Mouse (Mus musculus) embryonic fibroblast, embryonic 13.5 days (primary cell): ENCODE measurements around the gene Ino80.

Source experiments
- CTCF ChIP-seq: IDR thresholded peaks from 2 replicates; pipeline ENCODE4 v1.5.1; 2011; ENCODE audit warnings: mild to moderate bottlenecking, control low read depth, low read length, moderate library complexity, borderline replicate concordance; ENCODE audit not compliant: insufficient read depth
- POLR2A ChIP-seq: IDR thresholded peaks from 2 replicates; pipeline ENCODE4 v1.6.1; 2011; ENCODE audit warnings: low read depth, mild to moderate bottlenecking, control low read depth, low read length, moderate library complexity

- no peak for TF ChIP-seq CTCF
- no peak for TF ChIP-seq POLR2A
Observed at GRCm38 (mm10) chr2:119327942-119328526, 149.5 kb downstream of the Ino80 start.
